Mouse (Mus musculus): ENCODE measurements around the gene Gm20388.
A peak's percentile ranks its signal among the peaks of the same experiment; 100 is the strongest.

The Gm20388 gene

DNA sequence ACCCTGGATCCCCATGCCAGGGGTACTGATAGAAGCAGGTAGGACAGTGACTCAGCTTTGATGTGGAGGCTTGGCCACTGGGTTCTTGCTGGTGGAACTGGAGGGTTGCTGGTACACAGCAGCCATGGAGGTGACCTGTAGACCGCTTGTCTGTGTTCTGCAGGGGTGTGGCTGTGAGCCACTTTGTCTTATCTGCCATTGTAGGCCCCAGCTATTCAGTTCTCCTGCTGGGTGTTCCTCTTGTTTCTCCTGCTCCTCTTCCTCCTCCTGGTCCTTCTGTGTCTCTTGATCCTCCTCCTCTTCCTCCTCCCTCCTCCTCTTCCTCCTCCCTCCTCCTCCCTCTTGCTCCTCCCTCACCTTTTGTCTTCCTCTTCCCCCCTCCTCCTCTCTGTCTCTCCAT is 614.5 kb downstream of the Gm20388 start:
- no peak for DNase-seq

DNA sequence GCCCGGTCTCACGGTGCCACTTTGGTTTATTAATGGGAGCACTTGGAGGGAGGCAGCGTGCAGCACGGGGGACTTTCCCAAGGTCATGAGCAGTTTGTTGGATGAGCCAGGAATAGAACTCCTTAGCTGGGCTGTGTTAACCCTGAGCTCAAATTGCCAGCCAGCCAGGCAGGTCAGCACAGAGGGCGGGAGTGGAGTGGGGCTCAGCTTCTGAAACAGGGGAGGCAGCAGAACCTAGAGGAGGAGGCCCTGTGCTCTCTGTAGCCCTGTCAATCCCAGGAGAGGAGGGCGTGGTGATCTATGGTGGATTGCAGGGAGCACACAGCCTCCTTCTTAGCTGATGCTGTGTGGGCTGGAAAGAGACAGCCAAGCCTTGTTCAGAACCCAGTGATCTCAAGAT is 615.2 kb downstream of the Gm20388 start:
- DNase-seq, result no peak

DNA sequence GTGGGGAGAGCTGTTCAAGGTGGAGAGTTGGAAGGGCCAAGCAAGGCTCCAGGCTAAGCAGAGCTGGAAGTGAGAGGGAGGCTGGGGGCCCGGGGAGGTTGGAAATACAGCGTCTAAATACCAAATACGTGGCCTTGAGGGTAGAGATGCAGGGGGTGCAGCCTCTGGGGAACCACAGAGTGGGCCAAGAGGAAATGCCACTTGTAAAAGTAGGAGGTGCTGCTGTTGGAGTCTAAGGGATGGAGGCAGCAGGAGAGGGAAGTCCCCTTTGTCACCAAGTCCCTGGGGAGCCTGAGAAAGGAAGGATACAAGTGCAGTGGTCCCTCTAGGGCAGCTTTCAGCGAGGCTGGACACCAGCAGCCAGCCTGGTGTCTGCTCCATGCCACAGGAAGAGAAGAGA is 615.9 kb downstream of the Gm20388 start:
- DNase-seq, result no peak

DNA sequence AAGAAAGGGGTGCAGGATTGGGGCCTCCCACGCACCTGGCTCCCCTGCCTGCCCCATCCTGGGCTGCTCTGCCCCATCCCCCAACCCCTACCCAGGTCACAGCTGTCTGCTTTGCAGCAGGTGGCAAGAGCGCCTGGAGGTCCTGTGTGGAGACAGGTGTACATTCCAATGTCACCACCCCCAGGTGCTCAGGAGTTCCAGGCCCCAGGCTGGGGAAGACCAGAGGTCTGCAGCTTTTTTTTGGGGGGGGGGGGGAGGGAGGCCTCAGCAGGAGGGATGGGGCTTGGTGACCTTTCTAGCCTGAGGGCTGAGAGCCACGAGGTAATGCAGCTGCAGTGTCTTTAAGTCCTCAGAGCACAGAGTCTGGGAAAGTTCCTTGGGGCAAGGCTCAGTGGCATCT is 617.7 kb downstream of the Gm20388 start:
- DNase-seq, result no peak

- no peak for DNase-seq
Observed at GRCm38 (mm10) chr8:120529226-120529625, 618.6 kb downstream of the Gm20388 start.

- no peak for DNase-seq
Observed at GRCm38 (mm10) chr8:120530954-120531656, 620.5 kb downstream of the Gm20388 start.

GRCm38 (mm10) chr8:120531775-120532516 is 621.3 kb downstream of the Gm20388 start:
- no peak for DNase-seq

- no peak for DNase-seq
Observed at GRCm38 (mm10) chr8:120532517-120533215, 622.0 kb downstream of the Gm20388 start.

- no peak for DNase-seq
Observed at GRCm38 (mm10) chr8:120533380-120533779, 622.7 kb downstream of the Gm20388 start.

DNA sequence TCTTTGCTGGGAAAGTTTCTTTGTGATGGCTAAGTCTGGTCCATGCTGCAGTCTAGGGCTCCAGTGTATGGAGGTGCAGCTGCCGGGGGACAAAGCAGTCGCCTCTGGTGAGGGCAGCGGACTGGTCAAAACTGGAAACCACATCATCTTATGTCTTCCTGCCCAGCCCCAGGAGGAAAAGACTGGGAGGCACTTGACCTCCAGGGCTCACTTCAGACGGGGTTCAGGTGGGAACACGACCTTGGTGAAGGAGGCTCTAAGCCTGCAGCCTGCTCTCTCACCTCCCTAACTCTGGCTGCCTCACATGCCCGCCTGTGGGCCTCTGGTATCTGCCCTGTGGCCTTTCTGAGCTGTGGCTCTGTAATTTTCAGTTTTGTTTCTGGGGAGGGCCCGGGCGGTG is 623.4 kb downstream of the Gm20388 start:
- DNase-seq, result no peak

DNA sequence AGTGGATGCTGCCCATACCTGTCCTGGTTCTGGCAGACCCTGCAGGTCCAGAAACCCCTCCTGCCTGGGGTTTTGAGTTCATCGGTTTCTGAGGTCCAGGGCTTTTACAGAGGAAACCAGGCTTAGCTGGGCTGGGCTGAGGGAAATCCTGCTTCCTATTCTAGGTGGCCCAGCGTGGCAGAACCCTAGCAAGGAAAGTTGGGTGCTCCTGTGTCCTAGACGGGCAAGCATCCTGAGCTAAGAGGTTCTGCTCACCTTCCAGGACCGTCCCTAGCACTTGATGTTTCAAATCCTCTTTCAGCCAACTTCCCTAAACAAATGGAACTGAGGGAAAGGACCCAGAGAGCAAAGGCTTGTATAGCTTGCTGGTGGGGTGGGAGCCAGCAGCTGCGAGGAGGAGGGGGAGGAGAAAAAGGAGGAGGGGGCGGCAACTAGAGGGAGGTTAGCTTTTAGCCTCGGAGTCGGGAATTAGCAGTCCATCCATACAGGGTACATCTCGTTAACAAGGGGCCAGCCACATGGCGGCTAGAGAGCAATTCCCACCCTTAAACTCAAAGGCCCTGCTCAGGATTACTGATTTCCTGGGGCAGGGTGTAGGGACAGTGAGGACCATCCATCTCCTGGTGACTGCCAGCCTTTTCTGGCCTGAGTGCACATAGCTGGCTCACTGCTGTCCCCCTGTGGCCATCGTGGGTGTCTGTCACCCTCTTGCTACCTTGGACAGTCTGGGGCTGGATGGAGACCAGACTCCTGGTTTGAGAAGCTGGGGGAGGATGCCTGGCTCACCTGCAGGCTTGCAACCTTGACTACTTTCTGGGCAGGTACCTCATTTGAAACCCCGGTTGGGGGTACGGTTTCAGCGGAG is 624.1 kb downstream of the Gm20388 start:
- peak; percentile 85 for DNase-seq

- peak; percentile 62 for DNase-seq
Observed at GRCm38 (mm10) chr8:120535452-120536305, 625.0 kb downstream of the Gm20388 start.

DNA sequence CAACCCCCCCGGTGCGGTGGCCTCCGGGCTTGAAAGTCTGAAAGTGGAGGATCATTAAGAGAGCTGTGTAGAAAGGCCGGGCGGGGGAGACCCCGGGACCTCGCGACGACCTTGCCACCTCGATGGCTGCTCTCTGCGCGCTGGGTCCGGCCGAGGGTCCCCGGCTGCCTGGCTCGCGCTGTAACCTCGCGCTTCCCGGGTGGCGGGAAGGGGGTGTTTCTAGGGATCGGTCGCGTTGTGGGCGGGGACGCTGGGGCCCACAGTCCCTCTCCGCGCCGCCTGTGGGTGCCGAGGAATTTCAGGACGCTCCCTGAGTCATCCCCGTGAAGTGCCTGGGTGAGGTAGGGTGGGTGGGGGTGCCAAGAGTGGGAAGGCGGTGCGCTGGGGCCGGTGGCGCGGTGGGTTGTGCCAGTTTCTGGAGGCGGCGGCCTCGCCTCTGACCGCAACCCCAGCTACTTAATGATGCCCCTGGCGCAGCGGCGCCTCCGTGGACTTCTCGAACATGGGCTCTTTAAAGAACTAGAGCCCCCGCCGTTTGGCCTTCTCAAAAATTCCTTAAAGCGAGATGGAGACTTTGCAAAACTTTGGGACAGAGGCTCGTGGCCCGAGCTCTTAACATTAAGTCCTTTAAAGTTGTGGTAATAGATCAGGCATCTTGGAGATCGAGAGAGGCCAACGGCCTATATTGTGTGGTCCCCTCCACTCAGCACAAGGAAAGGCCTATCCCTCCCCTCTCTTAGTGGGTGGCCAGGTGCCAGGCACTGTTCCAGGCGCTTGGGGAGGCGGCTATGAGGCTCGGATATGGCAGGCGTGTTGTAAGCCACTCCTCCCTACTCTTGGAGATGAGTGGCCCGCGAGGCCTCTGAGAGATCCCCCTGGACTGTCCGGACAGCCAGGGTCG is 625.9 kb downstream of the Gm20388 start:
- peak; percentile 62 for DNase-seq

GRCm38 (mm10) chr8:120537207-120537817 is 626.7 kb downstream of the Gm20388 start:
- peak; percentile 84 for DNase-seq

DNA sequence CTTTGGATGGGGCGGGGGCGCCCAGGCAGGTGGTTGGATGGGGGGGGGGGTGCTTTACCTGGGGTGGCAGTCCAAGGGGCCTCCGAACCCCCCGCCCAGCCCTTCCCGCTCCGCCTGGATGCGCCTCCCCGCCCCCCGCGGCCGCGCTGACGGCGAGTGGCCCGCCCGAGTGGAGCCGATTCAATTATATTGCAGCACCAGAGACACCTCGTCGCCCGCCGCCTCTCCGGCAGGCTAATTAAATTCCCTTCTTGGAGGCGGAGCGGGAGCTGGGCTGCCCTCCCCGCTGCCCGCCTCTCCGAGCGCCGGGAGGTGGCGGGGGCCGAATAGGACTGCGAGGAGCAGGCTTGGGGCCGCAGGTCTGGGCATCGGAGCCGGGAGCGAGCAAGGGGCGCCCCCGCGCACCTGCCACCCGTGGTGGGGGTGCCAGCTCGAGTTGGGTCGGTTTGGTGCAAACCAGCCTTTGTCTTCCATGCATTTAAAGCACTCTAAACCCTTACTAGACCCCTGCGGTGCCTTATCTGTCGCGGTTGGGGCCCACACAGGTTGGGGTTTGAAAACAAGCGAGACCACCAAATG is 627.3 kb downstream of the Gm20388 start:
- peak; percentile 65 for DNase-seq

DNA sequence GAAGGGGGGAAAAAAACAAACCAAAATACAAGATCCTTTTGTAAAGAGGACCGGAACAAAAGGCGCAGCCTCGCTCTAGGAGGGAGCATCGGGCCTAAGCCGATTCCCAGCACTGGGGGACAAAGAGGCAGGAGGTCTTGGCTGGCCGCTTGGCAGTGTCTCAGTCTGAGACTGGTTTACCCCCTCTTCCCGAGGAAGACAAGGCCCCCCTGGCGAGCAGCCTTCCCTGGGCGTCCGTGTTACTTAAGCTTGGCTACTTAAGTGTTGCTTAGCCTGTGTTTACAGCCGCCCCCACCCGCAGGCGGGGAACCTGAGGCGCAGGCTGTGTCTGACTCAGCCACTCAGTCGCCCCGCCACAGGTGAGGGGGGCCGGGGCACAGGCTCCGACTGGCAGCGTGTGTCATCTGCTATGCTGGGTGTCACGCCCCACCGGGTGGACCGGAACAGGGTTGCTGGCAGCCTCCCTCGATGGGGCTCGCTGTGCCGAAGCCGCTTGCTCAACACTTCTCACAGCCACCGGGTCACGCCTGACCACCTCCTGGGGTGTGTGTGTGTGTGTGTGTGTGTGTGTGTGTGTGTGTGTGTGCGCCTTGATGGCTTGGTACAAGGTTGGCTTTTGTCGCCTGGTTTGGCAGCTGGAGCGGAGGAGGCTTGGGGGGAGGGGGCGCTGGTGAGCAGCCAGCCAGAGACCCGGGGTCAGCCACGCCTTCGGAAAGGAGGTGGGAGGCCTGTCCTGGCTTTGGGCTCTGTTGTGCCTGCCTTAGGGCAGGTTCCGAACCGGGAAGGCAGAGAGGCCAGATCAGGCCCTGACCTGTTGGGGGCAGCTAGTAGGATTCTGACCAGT is 628.0 kb downstream of the Gm20388 start:
- peak; percentile 81 for DNase-seq

GRCm38 (mm10) chr8:120539381-120539774 is 628.7 kb downstream of the Gm20388 start:
- DNase-seq, result no peak

DNA sequence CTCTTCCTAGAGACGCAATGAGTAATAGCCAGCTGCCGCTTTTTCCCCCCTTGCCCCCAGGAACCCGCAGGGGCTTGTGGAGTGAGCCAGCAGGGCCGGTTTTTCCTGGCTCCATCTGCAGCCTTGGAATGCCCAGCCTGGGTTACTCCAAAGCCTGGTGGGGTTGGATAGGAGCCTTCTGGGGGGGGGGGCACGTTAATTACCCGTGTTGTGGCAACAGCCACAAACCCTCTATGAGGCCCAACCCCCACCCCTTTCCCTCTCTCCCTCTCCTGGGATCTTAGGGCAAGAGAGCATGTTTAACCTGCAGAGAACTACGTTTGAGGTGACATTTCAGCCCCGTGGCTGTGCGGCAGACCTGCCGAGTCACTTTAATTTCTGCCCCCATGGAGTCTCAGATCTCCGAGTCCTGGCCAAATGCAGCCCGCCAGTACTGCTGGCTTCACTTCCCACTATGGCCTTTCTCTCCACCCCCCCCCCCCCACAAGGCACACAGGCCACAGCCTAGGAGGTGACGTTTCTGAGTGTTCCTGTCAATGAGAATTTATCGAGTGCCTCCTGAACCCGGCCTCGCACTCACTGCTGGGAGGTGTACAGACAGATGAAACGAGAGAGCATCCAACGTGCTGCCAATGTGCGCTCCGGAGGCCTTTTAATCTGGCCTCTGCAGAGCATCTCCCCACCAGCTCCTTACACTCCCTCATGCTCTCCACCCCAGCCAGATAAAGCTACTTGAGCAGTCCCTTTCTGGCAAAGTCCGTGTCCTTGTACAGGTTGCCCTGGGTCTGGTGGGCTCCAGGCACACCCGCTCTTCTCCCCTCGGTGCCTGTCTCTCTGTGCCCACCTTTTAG is 629.4 kb downstream of the Gm20388 start:
- no peak for DNase-seq
